Mouse (Mus musculus): Measurements from ENCODE around the gene Slc16a6.

Gene Slc16a6

DNA sequence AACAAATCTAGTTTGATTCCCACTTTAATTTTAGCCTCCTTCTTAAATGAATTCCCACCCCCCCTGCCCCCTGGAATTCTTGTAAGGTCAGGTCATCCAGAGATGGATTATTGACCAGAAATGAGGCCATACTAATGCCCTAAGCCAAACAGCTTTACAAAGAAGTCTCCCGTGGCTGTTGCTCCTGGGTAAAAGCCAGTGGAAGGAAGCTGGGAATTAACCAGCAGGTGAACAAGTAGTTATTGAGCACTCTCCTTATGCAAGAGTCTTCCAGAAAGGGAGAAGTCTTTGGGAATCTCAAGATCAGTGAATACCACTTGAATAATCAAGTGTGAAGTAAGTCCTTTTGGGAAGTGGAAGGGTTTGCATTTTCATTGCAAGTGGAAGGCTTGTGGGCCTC is 13.7 kb upstream of the Slc16a6 start:
- DNase-seq (ENCODE audit: extremely low spot score, low spot score) = no peak

- DNase-seq (ENCODE audit: extremely low spot score, low spot score) = no peak
Observed at GRCm38 (mm10) chr11:109485398-109486045, 12.1 kb upstream of the Slc16a6 start.

DNA sequence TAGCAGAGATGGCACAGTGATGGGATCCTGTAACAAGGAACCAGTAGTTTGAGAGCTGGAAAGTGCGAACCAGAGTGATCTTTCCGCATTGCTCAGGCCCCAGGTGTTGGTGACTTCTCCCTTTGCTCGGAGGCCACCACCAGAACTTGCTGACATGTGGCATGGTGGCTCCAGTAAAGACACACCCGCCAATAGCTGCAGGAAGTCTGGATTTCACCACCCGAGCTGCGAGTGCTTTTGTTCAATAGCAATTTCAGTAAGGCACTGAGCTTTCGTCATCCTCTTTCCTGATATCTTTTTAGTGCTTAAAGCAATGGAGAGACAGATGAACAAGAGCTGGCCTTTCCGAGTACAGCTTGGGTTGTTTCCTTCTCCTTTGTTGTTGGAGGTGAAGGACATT is 7.0 kb upstream of the Slc16a6 start:
- DNase-seq (ENCODE audit: extremely low spot score, low spot score) = no peak

GRCm38 (mm10) chr11:109479575-109480285 is 6.3 kb upstream of the Slc16a6 start:
- DNase-seq (ENCODE audit: extremely low spot score, low spot score) = no peak

- no peak for DNase-seq (ENCODE audit: extremely low spot score, low spot score)
Observed at GRCm38 (mm10) chr11:109477606-109478380, 4.4 kb upstream of the Slc16a6 start.

DNA sequence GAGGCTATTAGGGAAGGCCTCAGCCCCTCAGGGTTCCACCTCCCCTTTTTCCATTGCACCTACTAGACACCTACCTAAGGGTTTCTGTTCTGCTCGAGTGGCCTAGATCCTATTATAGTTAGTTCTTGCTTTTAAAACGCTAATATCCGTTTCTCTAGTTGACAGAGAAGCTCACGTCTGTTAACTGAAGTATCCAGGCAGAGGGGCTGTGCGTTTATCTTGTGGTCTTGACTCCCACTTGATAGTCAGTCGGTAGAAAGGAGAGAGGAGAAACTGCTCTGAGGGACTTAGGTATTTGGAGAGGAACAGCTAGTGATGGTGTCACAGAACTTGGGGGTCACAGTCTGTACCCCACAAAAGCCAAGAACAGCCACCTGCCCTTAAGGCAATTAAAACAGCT is 3.3 kb upstream of the Slc16a6 start:
- DNase-seq (ENCODE audit: extremely low spot score, low spot score) = no peak

DNA sequence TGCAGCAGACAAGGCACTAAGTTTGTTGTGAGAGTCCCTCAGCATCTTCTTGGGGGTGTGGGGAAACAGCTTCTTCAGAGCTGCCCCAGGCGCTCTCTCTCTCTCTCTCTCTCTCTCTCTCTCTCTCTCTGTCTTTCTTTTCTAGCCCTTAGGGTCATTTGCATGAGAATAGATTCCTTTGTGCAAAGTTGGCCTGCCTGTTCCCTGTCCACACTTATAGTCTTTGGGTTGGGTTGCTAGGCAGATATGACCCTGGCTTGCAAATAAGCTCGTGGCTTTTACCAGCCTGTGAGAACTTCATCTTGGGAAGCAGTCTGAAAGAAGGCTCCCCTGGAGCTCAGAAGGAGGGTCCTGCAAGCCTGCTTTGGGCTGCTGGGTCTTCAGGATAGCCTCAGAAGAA is 2.8 kb upstream of the Slc16a6 start:
- no peak for DNase-seq (ENCODE audit: extremely low spot score, low spot score)

GRCm38 (mm10) chr11:109475717-109476116 is 2.3 kb upstream of the Slc16a6 start:
- DNase-seq (ENCODE audit: extremely low spot score, low spot score) = no peak

DNA sequence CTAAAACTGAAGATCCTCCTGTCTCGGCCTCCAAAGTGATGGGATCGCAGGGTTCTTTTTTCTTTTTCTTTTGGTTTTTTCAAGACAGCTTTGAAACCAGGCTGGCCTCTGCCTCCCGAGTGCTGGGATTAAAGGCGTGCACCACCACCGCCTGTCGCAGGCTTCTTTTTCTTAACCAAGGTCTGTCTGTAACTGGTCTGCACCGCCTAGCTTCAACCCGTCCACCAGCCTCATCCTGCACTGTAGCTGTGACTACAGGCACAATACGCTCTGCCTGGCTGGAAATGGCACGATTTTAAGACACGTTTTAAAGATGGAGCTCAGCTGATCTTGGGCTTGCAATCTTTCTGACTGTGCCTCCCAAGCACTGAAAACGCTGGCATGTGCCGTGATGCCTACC is 1.4 kb upstream of the Slc16a6 start:
- no peak for DNase-seq (ENCODE audit: extremely low spot score, low spot score)

DNA sequence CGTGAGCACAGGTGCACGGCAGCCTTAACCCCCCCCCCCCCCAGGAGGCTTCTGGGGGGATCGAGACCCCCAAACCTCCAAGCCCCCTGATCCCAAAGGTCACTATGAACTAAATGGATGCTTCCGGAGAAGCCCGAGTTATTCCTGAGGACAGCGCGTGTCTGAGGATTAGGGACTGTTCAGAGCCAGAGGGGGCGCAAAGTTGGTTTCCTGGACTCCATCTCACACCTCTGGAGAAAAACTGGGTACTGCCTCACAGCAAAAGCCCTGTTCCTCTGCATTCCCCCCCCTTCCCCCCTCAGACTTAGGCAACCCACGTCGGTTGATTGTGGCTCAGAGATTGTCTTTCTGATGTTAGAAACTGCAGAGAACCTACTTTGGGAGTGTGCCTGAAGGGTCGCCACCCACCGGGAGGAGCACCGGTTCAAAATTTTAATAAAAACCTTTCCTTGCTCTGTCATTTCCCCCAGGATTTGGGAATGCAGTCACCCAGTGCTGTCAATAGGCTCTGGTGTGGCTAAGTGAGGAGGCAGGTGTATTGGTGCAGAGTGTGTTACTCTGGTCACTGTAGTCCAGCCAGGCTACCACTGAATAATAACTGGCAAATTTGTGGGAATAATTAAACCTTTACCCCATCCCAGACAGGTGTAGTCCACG is 816 bp upstream of the Slc16a6 start:
- no peak for DNase-seq (ENCODE audit: extremely low spot score, low spot score)

- DNase-seq (ENCODE audit: extremely low spot score, low spot score) = no peak
Observed at GRCm38 (mm10) chr11:109472821-109473170, 602 bp downstream of the Slc16a6 start.

- DNase-seq (ENCODE audit: extremely low spot score, low spot score) = peak; percentile 74
Observed at GRCm38 (mm10) chr11:109472171-109472691, 1.2 kb downstream of the Slc16a6 start.

- DNase-seq (ENCODE audit: extremely low spot score, low spot score) = no peak
Observed at GRCm38 (mm10) chr11:109470921-109471861, 2.2 kb downstream of the Slc16a6 start.

- DNase-seq (ENCODE audit: extremely low spot score, low spot score) = no peak
Observed at GRCm38 (mm10) chr11:109470170-109470569, 3.2 kb downstream of the Slc16a6 start.

DNA sequence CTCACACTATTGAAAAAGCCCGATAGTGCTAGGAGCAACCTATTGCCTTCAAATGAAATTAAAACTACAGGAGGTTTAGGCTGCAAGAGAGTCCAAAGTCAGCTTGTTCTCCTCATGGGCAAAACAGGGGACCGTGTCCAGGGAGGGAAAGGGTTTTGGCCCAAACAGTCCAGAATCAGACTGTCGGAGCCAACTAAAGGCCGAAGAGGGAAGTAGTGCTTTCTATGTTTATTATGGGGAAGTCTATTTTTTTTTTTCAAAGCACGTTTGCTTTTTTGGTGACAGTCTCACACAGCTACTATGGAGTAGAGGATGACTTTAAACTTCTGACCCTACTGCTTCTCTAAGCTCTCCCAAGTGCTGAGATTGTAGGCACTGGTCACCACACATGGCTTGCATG is 5.3 kb downstream of the Slc16a6 start:
- no peak for DNase-seq (ENCODE audit: extremely low spot score, low spot score)

- DNase-seq (ENCODE audit: extremely low spot score, low spot score) = no peak
Observed at GRCm38 (mm10) chr11:109466987-109467386, 6.4 kb downstream of the Slc16a6 start.

DNA sequence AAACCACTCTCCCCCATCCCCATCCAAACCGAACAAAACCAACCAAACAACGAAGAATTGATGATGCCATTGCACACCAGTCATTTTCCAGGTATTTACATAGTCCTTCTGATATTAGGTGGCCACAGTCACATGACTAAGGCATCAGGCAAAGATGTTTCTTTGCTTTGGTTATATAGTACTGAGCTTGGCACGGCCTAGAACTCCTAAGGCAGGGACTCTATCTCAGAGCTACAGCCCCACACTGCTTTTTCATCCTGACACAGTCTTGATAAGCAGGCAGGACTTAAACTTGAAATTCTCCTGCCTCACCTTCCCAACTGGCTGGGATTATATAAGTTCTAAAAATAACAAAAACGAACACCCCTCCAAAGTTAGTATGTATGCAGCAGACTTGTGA is 8.3 kb downstream of the Slc16a6 start:
- DNase-seq (ENCODE audit: extremely low spot score, low spot score) = no peak

DNA sequence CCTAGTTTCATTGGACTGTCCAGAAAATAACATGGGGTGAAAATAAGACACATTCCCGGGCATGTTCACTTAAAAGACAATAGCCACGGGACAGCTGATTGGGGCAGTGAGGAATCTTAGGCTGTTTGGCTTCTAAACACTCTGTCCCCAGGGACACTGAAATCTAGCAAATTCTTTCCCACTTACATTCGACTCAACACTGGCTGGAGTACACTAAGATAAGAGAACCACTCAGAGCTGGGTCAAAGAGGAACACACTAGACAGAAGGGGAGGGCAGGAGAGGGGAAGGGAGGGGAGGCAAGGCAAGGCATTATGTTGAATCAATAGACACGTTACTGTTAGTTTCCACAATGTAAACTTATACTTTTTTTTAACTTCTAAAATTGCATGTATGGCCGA is 12.8 kb downstream of the Slc16a6 start:
- no peak for DNase-seq (ENCODE audit: extremely low spot score, low spot score)

- no peak for DNase-seq (ENCODE audit: extremely low spot score, low spot score)
Observed at GRCm38 (mm10) chr11:109458165-109458564, 15.2 kb downstream of the Slc16a6 start.

GRCm38 (mm10) chr11:109456261-109456660 is 17.1 kb downstream of the Slc16a6 start:
- no peak for DNase-seq (ENCODE audit: extremely low spot score, low spot score)

DNA sequence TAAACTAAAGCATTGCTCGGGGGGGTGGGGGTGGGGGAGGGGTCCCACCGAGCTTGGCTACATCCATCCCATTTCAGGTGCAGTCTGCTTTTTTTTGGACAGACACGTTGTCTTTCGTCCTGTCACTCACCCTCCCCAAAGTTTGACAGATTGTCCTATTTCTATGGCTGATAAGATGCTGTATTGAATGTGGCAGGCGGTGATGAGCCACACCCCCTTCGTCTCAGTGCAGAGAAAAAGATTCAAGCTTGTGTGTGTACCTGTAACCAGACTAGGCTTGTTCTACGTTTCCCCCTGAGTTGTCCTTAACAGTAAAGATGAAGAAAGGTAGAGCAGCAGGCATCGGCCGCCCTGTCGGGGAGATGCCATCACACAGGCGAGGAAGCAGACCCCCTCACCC is 22.2 kb downstream of the Slc16a6 start:
- DNase-seq (ENCODE audit: extremely low spot score, low spot score) = no peak
